Mouse (Mus musculus): ENCODE measurements around the gene Olfr318.

GRCm38 (mm10) chr11:58669252-58669651, 54.6 kb downstream of the Olfr318 start:
- TF ChIP-seq TAL1 (IDR thresholded peaks at IDR 0.05; ENCODE audit: low read length) (no peak), GATA1 (IDR thresholded peaks at IDR 0.05; ENCODE audit: low read length) (no peak)
